Mouse (Mus musculus) left cerebral cortex, adult 9 months (tissue): Measurements from ENCODE around the gene Casp7.

Experiments
- DNase-seq, 2 experiments: peaks; one replicate each; pipeline ENCODE4 v3.0.0; 2022; ENCODE audit warnings: low spot score in 2 of 2

The Casp7 gene

GRCm38 (mm10) chr19:56424606-56425395 is 27.9 kb downstream of the Casp7 start:
- DNase-seq, result no peak

GRCm38 (mm10) chr19:56425492-56425891 is 28.6 kb downstream of the Casp7 start:
- DNase-seq, result no peak

GRCm38 (mm10) chr19:56430369-56430768 is 33.4 kb downstream of the Casp7 start:
- DNase-seq, result no peak

GRCm38 (mm10) chr19:56432706-56433105 is 35.8 kb downstream of the Casp7 start:
- no peak for DNase-seq

- DNase-seq, result no peak
Observed at GRCm38 (mm10) chr19:56433581-56433980, 36.7 kb downstream of the Casp7 start.

GRCm38 (mm10) chr19:56436380-56436779 is 39.5 kb downstream of the Casp7 start:
- no peak for DNase-seq

GRCm38 (mm10) chr19:56438357-56439071 is 41.6 kb downstream of the Casp7 start:
- DNase-seq, result no peak

- DNase-seq, result no peak
Observed at GRCm38 (mm10) chr19:56439072-56439434, 42.1 kb downstream of the Casp7 start.

- no peak for DNase-seq
Observed at GRCm38 (mm10) chr19:56443445-56443844, 46.5 kb downstream of the Casp7 start.

GRCm38 (mm10) chr19:56448784-56449183 is 51.9 kb downstream of the Casp7 start:
- DNase-seq, result no peak

GRCm38 (mm10) chr19:56449537-56449936 is 52.6 kb downstream of the Casp7 start:
- DNase-seq, result peak in 1 of 2 experiments; percentile 59

- no peak for DNase-seq
Observed at GRCm38 (mm10) chr19:56450892-56451291, 54.0 kb downstream of the Casp7 start.

GRCm38 (mm10) chr19:56451867-56452266 is 54.9 kb downstream of the Casp7 start:
- no peak for DNase-seq

GRCm38 (mm10) chr19:56452421-56452820 is 55.5 kb downstream of the Casp7 start:
- DNase-seq, result no peak

GRCm38 (mm10) chr19:56454862-56455261 is 57.9 kb downstream of the Casp7 start:
- no peak for DNase-seq

- DNase-seq, result no peak
Observed at GRCm38 (mm10) chr19:56455369-56455768, 58.4 kb downstream of the Casp7 start.

GRCm38 (mm10) chr19:56457569-56457968 is 60.6 kb downstream of the Casp7 start:
- DNase-seq, result no peak

GRCm38 (mm10) chr19:56459154-56460050 is 62.5 kb downstream of the Casp7 start:
- no peak for DNase-seq

- DNase-seq, result no peak
Observed at GRCm38 (mm10) chr19:56460241-56460640, 63.3 kb downstream of the Casp7 start.

- DNase-seq, result no peak
Observed at GRCm38 (mm10) chr19:56461522-56462101, 64.7 kb downstream of the Casp7 start, which contains the start of gene Plekhs1. TSS of gene Plekhs1 (plus strand) at chr19:56461640.

GRCm38 (mm10) chr19:56462786-56463185 is 65.9 kb downstream of the Casp7 start:
- no peak for DNase-seq

- no peak for DNase-seq
Observed at GRCm38 (mm10) chr19:56466486-56466885, 69.6 kb downstream of the Casp7 start.
